Mouse (Mus musculus): Measurements from ENCODE around the gene Olfr1104. TPM values are rescaled to one million over a fixed set of nuclear protein-coding genes. Genes with fewer than 3 reads are reported as not detected.

The Olfr1104 gene
- not detected in 2 replicates for polyA plus RNA-seq (2015; fragmentation: Nextera tagmentation; extraction: Ambion mirVana)

DNA sequence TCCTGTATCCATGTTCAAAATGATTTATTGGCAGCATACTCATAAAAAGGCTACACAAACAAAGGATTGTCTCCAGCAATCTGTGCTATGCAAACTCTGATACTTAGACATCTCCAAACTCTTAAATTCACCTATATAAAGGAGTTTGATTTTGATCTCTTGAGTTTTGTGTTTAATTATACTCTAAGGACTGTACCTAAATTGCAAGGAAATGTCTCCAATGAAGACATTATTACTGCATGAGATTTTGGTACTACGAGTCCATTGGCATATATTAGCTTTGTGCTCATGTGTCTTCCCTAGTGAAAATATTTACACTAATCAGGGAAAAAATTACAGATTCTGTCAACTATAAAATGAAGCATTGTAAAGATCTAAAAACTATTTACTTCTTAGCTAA, at the start of gene Olfr1104:
Gene Olfr1104, minus strand, starts transcription at position 101 of the 400 bp plus-strand sequence.
- no peaks in the 10 kb centered on the region for H3K4me1 ChIP-seq
- no peaks in the 10 kb centered on the region for H3K9me3 ChIP-seq (replicated peaks)
- 74% methylated on average over 1 of the region's 1 CpGs for WGBS
- H3K9ac ChIP-seq: no peak within 1 kb of the TSS
- no peak for ATAC-seq (replicated peaks; ENCODE audit: low FRiP score)
- H3K4me2 ChIP-seq: no peak within 1 kb of the TSS
- H3K4me3 ChIP-seq (replicated peaks): no peak within 1 kb of the TSS
- H3K27me3 ChIP-seq: no peaks in the 10 kb centered on the region
- H3K27ac ChIP-seq: no peak within 1 kb of the TSS
- H3K36me3 ChIP-seq: no peaks in the 10 kb centered on the region

DNA sequence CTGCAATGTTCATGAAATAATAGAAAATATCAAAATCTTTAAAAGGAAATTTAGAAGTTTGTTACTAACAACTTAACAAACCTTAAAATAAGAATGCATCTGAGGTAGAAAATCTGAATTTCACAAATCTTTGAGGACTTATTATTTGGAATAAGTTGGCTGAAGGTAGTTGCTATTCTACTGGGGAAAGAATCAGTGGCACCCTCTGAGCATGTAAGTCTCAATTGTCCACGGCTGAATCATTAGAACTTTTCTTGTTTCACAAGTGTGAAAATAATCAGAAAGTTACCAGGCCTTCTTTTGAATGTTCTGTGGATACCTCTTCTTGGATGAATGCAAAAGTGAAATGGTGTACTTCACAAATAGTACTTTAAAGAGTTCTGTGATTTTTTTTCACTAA, 48.8 kb upstream of the Olfr1104 start, which contains the start of gene Olfr1107:
Gene Olfr1107, minus strand, starts transcription at position 101 of the 400 bp plus-strand sequence.
- no peaks in the 10 kb centered on the region for H3K9me3 ChIP-seq (replicated peaks)
- no peak within 1 kb of the TSS for H3K27ac ChIP-seq
- no peak within 1 kb of the TSS for H3K4me2 ChIP-seq
- 86% methylated on average over 1 of the region's 1 CpGs for WGBS
- H3K9ac ChIP-seq: no peak within 1 kb of the TSS
- no peaks in the 10 kb centered on the region for H3K27me3 ChIP-seq
- H3K4me3 ChIP-seq (replicated peaks): no peak within 1 kb of the TSS
- no peaks in the 10 kb centered on the region for H3K36me3 ChIP-seq
- ATAC-seq (replicated peaks; ENCODE audit: low FRiP score): no peak
- no peaks in the 10 kb centered on the region for H3K4me1 ChIP-seq

DNA sequence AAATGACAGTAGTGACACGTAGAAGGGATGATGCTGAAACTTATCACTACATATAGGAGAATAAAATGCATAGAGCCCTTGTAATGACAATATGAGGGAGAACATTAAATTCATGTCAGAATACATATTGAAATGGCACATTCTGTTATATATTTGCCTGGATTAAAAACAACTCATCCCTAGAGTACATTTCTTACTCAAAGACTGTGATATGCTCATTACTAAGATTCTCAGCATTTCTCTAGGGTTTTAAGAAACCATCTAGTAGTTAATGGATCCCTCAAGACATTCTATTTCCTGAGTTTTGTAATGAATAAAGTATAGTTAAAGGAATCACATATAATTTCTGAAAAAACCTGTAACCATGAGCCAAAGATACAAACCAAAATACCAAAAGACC, 25.3 kb upstream of the Olfr1104 start, which contains the start of gene Olfr1106:
Gene Olfr1106, minus strand, starts transcription at position 101 of the 400 bp plus-strand sequence.
- H3K9ac ChIP-seq: no peak within 1 kb of the TSS
- H3K9me3 ChIP-seq (replicated peaks): no peaks in the 10 kb centered on the region
- no peaks in the 10 kb centered on the region for H3K27me3 ChIP-seq
- no peaks in the 10 kb centered on the region for H3K36me3 ChIP-seq
- 63% methylated on average over 1 of the region's 1 CpGs for WGBS
- ATAC-seq (replicated peaks; ENCODE audit: low FRiP score): no peak
- no peak within 1 kb of the TSS for H3K27ac ChIP-seq
- no peaks in the 10 kb centered on the region for H3K4me1 ChIP-seq
- no peak within 1 kb of the TSS for H3K4me2 ChIP-seq
- no peak within 1 kb of the TSS for H3K4me3 ChIP-seq (replicated peaks)

DNA sequence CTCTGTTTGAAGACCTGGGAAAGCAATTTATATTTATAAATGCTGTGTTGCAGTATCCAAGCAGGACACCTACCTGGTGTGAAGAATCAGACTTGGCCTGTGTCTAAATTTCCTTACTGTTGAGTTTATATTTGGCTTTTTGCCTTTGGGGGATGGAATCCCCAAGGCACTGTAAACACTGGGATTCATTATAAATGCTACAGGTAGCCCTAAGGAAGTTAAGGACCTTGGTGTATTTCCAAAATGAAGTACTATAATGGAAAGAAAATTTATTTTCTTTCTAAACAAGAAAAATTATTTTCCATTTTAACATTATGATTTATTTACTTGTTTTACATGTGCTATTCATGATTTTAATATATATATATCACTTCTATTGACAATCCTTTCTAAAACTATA, 9.6 kb upstream of the Olfr1104 start, which contains the start of gene Olfr1105:
Gene Olfr1105, minus strand, starts transcription at position 101 of the 400 bp plus-strand sequence.
- H3K9ac ChIP-seq: no peak within 1 kb of the TSS
- no peak within 1 kb of the TSS for H3K27ac ChIP-seq
- no peak within 1 kb of the TSS for H3K4me3 ChIP-seq (replicated peaks)
- H3K9me3 ChIP-seq (replicated peaks): no peaks in the 10 kb centered on the region
- no peaks in the 10 kb centered on the region for H3K27me3 ChIP-seq
- H3K4me1 ChIP-seq: no peaks in the 10 kb centered on the region
- ATAC-seq (replicated peaks; ENCODE audit: low FRiP score): no peak
- no peaks in the 10 kb centered on the region for H3K36me3 ChIP-seq
- H3K4me2 ChIP-seq: no peak within 1 kb of the TSS

DNA sequence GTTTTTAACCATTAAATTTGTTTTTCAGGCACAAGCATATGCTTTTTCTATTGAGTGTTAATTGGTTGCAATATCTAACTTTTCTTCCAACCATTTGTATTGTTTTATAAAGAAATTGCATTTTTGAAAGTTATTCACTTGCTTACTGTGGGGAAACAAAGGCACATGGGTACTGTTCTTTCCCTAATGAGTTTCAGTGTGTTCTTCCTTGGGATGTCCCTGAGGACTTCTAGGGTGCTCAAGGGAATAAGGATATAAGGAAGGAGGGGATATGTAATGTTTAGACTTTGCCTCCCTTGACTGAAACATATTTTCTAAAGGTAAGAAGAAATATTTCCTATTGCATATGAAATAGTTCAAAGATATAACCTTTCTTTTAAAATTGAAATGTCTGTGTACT, 28.8 kb downstream of the Olfr1104 start, which contains the start of gene Olfr1102:
Gene Olfr1102, plus strand, starts transcription at position 301 of the 400 bp plus-strand sequence.
- Histone ChIP-seq H3K4me3 (replicated peaks) (no peak within 1 kb of the TSS), H3K4me2 (no peak within 1 kb of the TSS), H3K36me3 (no peaks in the 10 kb centered on the region), H3K27ac (no peak within 1 kb of the TSS), H3K27me3 (no peaks in the 10 kb centered on the region), H3K4me1 (no peaks in the 10 kb centered on the region), H3K9ac (no peak within 1 kb of the TSS), H3K9me3 (replicated peaks) (no peaks in the 10 kb centered on the region)
- no peak for ATAC-seq (replicated peaks; ENCODE audit: low FRiP score)

DNA sequence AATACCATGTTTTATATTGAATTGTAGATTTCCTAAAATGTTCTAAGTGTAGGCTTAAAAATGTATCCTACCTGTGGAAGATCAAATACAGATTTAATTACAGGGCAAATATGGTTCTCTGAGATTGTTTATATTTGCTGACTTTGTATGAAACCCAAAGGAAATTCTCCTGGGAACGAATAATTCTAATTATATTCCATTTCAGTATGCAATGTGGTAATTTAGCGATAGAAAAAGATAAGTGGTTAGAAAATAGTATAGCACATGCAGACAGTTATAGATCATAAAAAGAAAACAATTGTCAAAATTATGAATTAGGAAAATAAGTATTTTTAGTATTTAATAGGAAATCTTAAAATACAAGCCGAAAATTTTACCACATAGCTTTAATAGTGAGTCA, 35.8 kb downstream of the Olfr1104 start, which contains the start of gene Olfr1101:
Gene Olfr1101, minus strand, starts transcription at position 101 of the 400 bp plus-strand sequence.
- H3K9me3 ChIP-seq (replicated peaks): no peaks in the 10 kb centered on the region
- ATAC-seq (replicated peaks; ENCODE audit: low FRiP score): no peak
- H3K4me3 ChIP-seq (replicated peaks): no peak within 1 kb of the TSS
- H3K4me1 ChIP-seq: no peaks in the 10 kb centered on the region
- H3K27ac ChIP-seq: no peak within 1 kb of the TSS
- WGBS: 81% methylated on average over 3 of the region's 3 CpGs
- no peak within 1 kb of the TSS for H3K9ac ChIP-seq
- no peaks in the 10 kb centered on the region for H3K36me3 ChIP-seq
- no peak within 1 kb of the TSS for H3K4me2 ChIP-seq
- H3K27me3 ChIP-seq: no peaks in the 10 kb centered on the region

DNA sequence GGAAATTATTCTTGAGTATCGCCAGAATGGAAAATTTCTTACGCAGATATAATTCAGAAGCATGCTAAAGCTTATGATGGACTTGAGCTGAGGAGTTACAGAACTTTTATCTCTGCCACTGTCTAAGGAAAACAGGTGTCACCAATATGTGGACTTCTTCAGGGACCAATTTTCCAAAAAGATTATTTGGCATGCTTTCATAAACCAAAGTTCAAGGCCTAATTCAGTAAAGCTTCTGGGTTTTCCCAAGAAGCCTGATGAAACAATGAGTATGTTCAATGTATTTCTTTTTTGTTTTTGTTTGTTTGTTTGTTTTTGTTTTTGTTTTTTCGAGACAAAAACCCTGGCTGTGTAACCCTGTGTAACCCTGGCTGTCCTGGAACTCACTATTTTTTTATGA, 47.0 kb downstream of the Olfr1104 start, which contains the start of gene Olfr1100:
Gene Olfr1100, minus strand, starts transcription at position 101 of the 400 bp plus-strand sequence.
- no peak within 1 kb of the TSS for H3K4me3 ChIP-seq (replicated peaks)
- no peak within 1 kb of the TSS for H3K4me2 ChIP-seq
- H3K4me1 ChIP-seq: no peaks in the 10 kb centered on the region
- H3K9ac ChIP-seq: no peak within 1 kb of the TSS
- no peaks in the 10 kb centered on the region for H3K36me3 ChIP-seq
- no peaks in the 10 kb centered on the region for H3K27me3 ChIP-seq
- no peaks in the 10 kb centered on the region for H3K9me3 ChIP-seq (replicated peaks)
- WGBS: 79% methylated on average over 3 of the region's 3 CpGs
- H3K27ac ChIP-seq: no peak within 1 kb of the TSS
- ATAC-seq (replicated peaks; ENCODE audit: low FRiP score): no peak

Other genes with a start within 250 kb of the Olfr1104 start
- not detected in 2 replicates for gene Olfr1093, start 244.6 kb downstream of the Olfr1104 start, polyA plus RNA-seq (2015; fragmentation: Nextera tagmentation; extraction: Ambion mirVana)
- gene Olfr141, start 217.1 kb downstream of the Olfr1104 start, polyA plus RNA-seq (2015; fragmentation: Nextera tagmentation; extraction: Ambion mirVana): not detected in 2 replicates
- not detected in 2 replicates for gene Olfr1094, start 202.4 kb downstream of the Olfr1104 start, polyA plus RNA-seq (2015; fragmentation: Nextera tagmentation; extraction: Ambion mirVana)
- not detected in 2 replicates for gene Olfr1095, start 175.4 kb downstream of the Olfr1104 start, polyA plus RNA-seq (2015; fragmentation: Nextera tagmentation; extraction: Ambion mirVana)
- gene Gm13723, start 152.3 kb downstream of the Olfr1104 start, polyA plus RNA-seq (2015; fragmentation: Nextera tagmentation; extraction: Ambion mirVana): not detected in 2 replicates
- gene Olfr1097, start 134.9 kb downstream of the Olfr1104 start, polyA plus RNA-seq (2015; fragmentation: Nextera tagmentation; extraction: Ambion mirVana): not detected in 2 replicates
- not detected in 2 replicates for gene Olfr1098, start 102.5 kb downstream of the Olfr1104 start, polyA plus RNA-seq (2015; fragmentation: Nextera tagmentation; extraction: Ambion mirVana)
- not detected in 2 replicates for gene Olfr1099, start 66.4 kb downstream of the Olfr1104 start, polyA plus RNA-seq (2015; fragmentation: Nextera tagmentation; extraction: Ambion mirVana)
- not detected in 2 replicates for gene Olfr1100, start 47.1 kb downstream of the Olfr1104 start, polyA plus RNA-seq (2015; fragmentation: Nextera tagmentation; extraction: Ambion mirVana)
- gene Olfr1101, start 35.9 kb downstream of the Olfr1104 start, polyA plus RNA-seq (2015; fragmentation: Nextera tagmentation; extraction: Ambion mirVana): not detected in 2 replicates
- gene Olfr1102, start 28.7 kb downstream of the Olfr1104 start, polyA plus RNA-seq (2015; fragmentation: Nextera tagmentation; extraction: Ambion mirVana): not detected in 2 replicates
- gene Olfr1105, start 9.5 kb upstream of the Olfr1104 start, polyA plus RNA-seq (2015; fragmentation: Nextera tagmentation; extraction: Ambion mirVana): not detected in 2 replicates
- not detected in 2 replicates for gene Olfr1106, start 25.2 kb upstream of the Olfr1104 start, polyA plus RNA-seq (2015; fragmentation: Nextera tagmentation; extraction: Ambion mirVana)
- gene Olfr1107, start 48.7 kb upstream of the Olfr1104 start, polyA plus RNA-seq (2015; fragmentation: Nextera tagmentation; extraction: Ambion mirVana): not detected in 2 replicates
- gene Olfr1109, start 68.9 kb upstream of the Olfr1104 start, polyA plus RNA-seq (2015; fragmentation: Nextera tagmentation; extraction: Ambion mirVana): not detected in 2 replicates
- not detected in 2 replicates for gene Olfr259, start 87.5 kb upstream of the Olfr1104 start, polyA plus RNA-seq (2015; fragmentation: Nextera tagmentation; extraction: Ambion mirVana)
- gene Olfr1110, start 113.2 kb upstream of the Olfr1104 start, polyA plus RNA-seq (2015; fragmentation: Nextera tagmentation; extraction: Ambion mirVana): not detected in 2 replicates
- not detected in 2 replicates for gene Olfr1111, start 125.5 kb upstream of the Olfr1104 start, polyA plus RNA-seq (2015; fragmentation: Nextera tagmentation; extraction: Ambion mirVana)
- gene Olfr1112, start 160.7 kb upstream of the Olfr1104 start, polyA plus RNA-seq (2015; fragmentation: Nextera tagmentation; extraction: Ambion mirVana): not detected in 2 replicates
- not detected in 2 replicates for gene Olfr1113, start 181.9 kb upstream of the Olfr1104 start, polyA plus RNA-seq (2015; fragmentation: Nextera tagmentation; extraction: Ambion mirVana)
- not detected in 2 replicates for gene Olfr1115, start 220.9 kb upstream of the Olfr1104 start, polyA plus RNA-seq (2015; fragmentation: Nextera tagmentation; extraction: Ambion mirVana)
- gene Olfr1116, start 240.5 kb upstream of the Olfr1104 start, polyA plus RNA-seq (2015; fragmentation: Nextera tagmentation; extraction: Ambion mirVana): not detected in 2 replicates

Data from kidney, embryonic 15.5 days (tissue).